Mouse (Mus musculus): Measurements from ENCODE around the gene Tmem184b.

- TF ChIP-seq CTCF (IDR thresholded peaks at IDR 0.05; ENCODE audit: low read depth, low read length) (no peak), GATA1 (IDR thresholded peaks at IDR 0.05; ENCODE audit: borderline replicate concordance, low read length) (no peak)
Observed at GRCm38 (mm10) chr15:79329346-79329978, 73.9 kb downstream of the Tmem184b start.

All from G1E (cell line).